Mouse (Mus musculus) limb, embryonic 14.5 days (tissue): ENCODE results near the gene Ndel1. TPM values are rescaled to one million over a fixed set of nuclear protein-coding genes. Genes with fewer than 3 reads are reported as not detected.

Experiments
- ATAC-seq: fragments of 200-750 bp; cut with Nextera tagmentation; 2 replicates; pipeline ENCODE4 v1.8.0; 2017; ENCODE audit warnings: low read depth, moderate number of reproducible peaks, moderate TSS enrichment; ENCODE audit not compliant: low FRiP score
- DNase-seq: peaks from one replicate; pipeline ENCODE4 v3.0.0-alpha.2; 2015; ENCODE audit warnings: low spot score
- H3K27ac ChIP-seq: fragments of 300-500 bp; sonication (generic); replicated peaks from 2 replicates; pipeline ENCODE4 v1.5.1; 2014; ENCODE audit warnings: low read depth, mild to moderate bottlenecking, low read length, moderate library complexity, mixed read lengths
- H3K27me3 ChIP-seq: fragments of 300-500 bp; sonication (generic); 2 replicates; pipeline ENCODE4 v1.6.1; 2014; ENCODE audit warnings: low read length, mixed read lengths; ENCODE audit not compliant: control insufficient read depth, insufficient read depth
- H3K36me3 ChIP-seq: fragments of 300-500 bp; sonication (generic); 2 replicates; pipeline ENCODE4 v1.6.1; 2014; ENCODE audit warnings: mild to moderate bottlenecking, low read length, moderate library complexity, mixed read lengths; ENCODE audit not compliant: control insufficient read depth, insufficient read depth
- H3K4me1 ChIP-seq: fragments of 300-500 bp; sonication (generic); 2 replicates; pipeline ENCODE4 v1.6.1; 2014; ENCODE audit warnings: antibody characterized with exemption, low read length, mixed read lengths; ENCODE audit not compliant: control insufficient read depth, insufficient read depth
- H3K4me2 ChIP-seq: fragments of 300-500 bp; sonication (generic); replicated peaks from 2 replicates; pipeline ENCODE4 v1.6.1; 2014; ENCODE audit warnings: low read depth, mild to moderate bottlenecking, low read length, moderate library complexity; ENCODE audit not compliant: severe bottlenecking
- H3K4me3 ChIP-seq: fragments of 300-500 bp; sonication (generic); replicated peaks from 2 replicates; pipeline ENCODE4 v1.5.1; 2014; ENCODE audit warnings: low read length
- H3K9ac ChIP-seq: fragments of 300-500 bp; sonication (generic); 2 replicates; pipeline ENCODE4 v1.6.1; 2014; ENCODE audit warnings: mild to moderate bottlenecking, low read depth, low read length, moderate library complexity; ENCODE audit not compliant: severe bottlenecking
- H3K9me3 ChIP-seq: fragments of 300-500 bp; sonication (generic); 2 replicates; pipeline ENCODE4 v1.6.1; 2016; ENCODE audit warnings: low read length; ENCODE audit not compliant: control insufficient read depth
- POLR2A ChIP-seq: fragments of 200-500 bp; IDR thresholded peaks from 2 replicates; pipeline ENCODE4 v1.8.0; 2012; ENCODE audit warnings: inconsistent platforms, mild to moderate bottlenecking, moderate library complexity, borderline replicate concordance; ENCODE audit not compliant: insufficient read depth, insufficient read length; ENCODE audit errors: extremely low read depth
- WGBS: fragments of 180-500 bp; shearing (Covaris S2); extraction: QIAGEN DNeasy Blood & Tissue Kit; methylation state at CpG from one replicate; pipeline ENCODE4 v1.1.7; 2014; 5-methylcytosine and 5-hydroxymethylcytosine counted together
- polyA plus RNA-seq, 2 experiments: library from polyadenylated mRNA; depleted of rRNA in 1 of 2; stranded (reverse) in 1 of 2; unstranded in 1 of 2; fragments of >200 nt; fragmentation: Nextera tagmentation in 1 of 2; extraction: Ambion mirVana in 1 of 2; gene quantifications; 2 replicates each; pipeline versions ENCODE4 v1.2.1 to v1.2.3; 2012 to 2014

Gene Ndel1
- polyA plus RNA-seq, 2 experiments: 85.7 to 91.8 TPM

- H3K36me3 ChIP-seq: no peaks in the 10 kb centered on the region
- WGBS: 97% methylated on average over 3 of the region's 3 CpGs
- H3K9ac ChIP-seq: no peak overlapping the region
- TF ChIP-seq POLR2A: no peak
- H3K9me3 ChIP-seq: no peaks in the 10 kb centered on the region
- no peak overlapping the region for H3K4me2 ChIP-seq
- H3K4me1 ChIP-seq: peaks cover 20% of the 10 kb centered on the region
- ATAC-seq: no peak
- DNase-seq: no peak
- no peak overlapping the region for H3K27ac ChIP-seq
- H3K27me3 ChIP-seq: no peaks in the 10 kb centered on the region
- no peak overlapping the region for H3K4me3 ChIP-seq
These were observed 17.0 kb downstream of the Ndel1 start for GRCm38 (mm10) chr11:68854621-68855020.

DNA sequence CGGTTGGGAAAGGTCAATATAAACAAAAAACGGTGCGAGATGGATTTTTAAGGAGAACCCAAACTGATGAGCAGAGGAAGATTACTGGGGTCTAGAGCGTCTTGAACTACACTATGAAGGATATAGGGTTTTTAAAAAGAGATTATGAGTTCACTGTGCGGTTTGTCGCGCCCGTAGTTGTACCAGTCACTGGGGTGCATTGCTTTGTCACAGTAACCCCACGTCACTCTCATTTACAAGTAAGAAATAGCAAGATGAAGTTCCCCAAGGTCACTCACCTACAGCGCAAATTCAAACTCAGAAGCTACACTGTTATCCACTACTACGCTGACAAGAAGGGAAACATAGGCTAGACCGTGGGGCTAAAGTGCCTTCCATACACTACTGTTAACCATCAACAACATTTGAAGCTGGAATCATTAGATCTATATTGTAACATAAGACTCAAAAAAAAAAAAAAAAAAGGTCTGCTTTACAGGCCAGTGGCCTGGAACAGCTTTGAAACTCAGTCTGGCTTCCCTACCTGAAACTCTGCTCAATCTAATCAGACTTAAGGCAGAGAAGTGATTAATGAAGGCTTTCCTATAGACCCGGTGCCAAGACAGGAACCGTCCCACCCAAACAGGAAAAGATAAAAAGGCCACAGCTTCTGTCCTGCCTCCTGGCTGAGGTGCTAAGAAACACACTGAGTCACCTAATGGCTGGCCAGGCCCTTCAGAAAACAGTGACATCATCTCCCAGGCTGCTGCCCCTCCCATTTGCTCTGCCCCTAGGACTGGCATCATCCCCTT lies 17.9 kb downstream of the Ndel1 start:
- H3K9me3 ChIP-seq: no peaks in the 10 kb centered on the region
- DNase-seq (no peak), ATAC-seq (no peak)
- peak overlapping the region; percentile 80 for H3K4me2 ChIP-seq
- no peaks in the 10 kb centered on the region for H3K36me3 ChIP-seq
- no peaks in the 10 kb centered on the region for H3K27me3 ChIP-seq
- TF ChIP-seq POLR2A: no peak
- peak overlapping the region; percentile 93 for H3K4me3 ChIP-seq
- peak overlapping the region; percentile 62 for H3K27ac ChIP-seq
- WGBS: 38% methylated on average over 14 of the region's 14 CpGs
- H3K9ac ChIP-seq: peak overlapping the region; percentile 61
- peaks cover 20% of the 10 kb centered on the region for H3K4me1 ChIP-seq

DNA sequence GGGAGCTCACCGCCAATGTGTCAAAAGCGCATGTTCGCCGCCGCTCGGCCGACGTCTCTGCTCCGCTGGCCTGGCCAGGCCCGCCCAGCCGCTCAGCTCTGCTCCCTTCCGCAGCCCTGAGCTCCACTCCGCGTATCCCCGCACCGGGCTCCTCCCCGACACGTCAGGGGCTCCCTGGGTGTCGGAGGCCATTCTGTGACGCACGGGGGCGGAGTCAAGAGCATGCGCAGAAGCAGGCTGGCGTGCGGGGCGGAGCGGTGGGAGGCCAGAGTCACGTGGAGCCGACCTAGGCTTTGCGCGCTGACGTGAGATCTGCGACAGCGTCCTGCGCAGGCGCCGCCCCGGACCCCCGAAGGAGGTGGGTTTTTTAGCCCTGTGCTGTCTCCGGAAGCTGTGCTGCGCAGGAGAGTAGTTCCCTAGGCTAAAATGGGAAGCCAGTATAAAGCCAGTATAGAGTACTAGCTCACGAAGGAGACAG lies 18.7 kb downstream of the Ndel1 start:
- Histone ChIP-seq H3K9me3 (no peaks in the 10 kb centered on the region), H3K4me3 (peak overlapping the region; percentile 93), H3K4me1 (peaks cover 20% of the 10 kb centered on the region), H3K27me3 (no peaks in the 10 kb centered on the region), H3K27ac (peak overlapping the region; percentile 98), H3K9ac (peak overlapping the region; percentile 94), H3K4me2 (peak overlapping the region; percentile 80), H3K36me3 (no peaks in the 10 kb centered on the region)
- 0% methylated on average over 34 of the region's 42 CpGs for WGBS
- peak; percentile 97 for DNase-seq
- ATAC-seq: peak; percentile 100
- TF ChIP-seq POLR2A: peak; percentile 66

- Histone ChIP-seq H3K27me3 (no peaks in the 10 kb centered on the region), H3K4me1 (peaks cover 20% of the 10 kb centered on the region), H3K27ac (peak overlapping the region; percentile 98), H3K4me2 (peak overlapping the region; percentile 70), H3K4me3 (peak overlapping the region; percentile 93), H3K36me3 (no peaks in the 10 kb centered on the region), H3K9me3 (no peaks in the 10 kb centered on the region), H3K9ac (peak overlapping the region; percentile 94)
- peak; percentile 58 for DNase-seq
- WGBS: under 1% methylated on average over 32 of the region's 36 CpGs
- no peak for TF ChIP-seq POLR2A
- peak; percentile 35 for ATAC-seq
These were observed 19.2 kb downstream of the Ndel1 start for GRCm38 (mm10) chr11:68852486-68852901.

GRCm38 (mm10) chr11:68851644-68852485 lies 19.8 kb downstream of the Ndel1 start:
- H3K36me3 ChIP-seq: no peaks in the 10 kb centered on the region
- peaks cover 20% of the 10 kb centered on the region for H3K4me1 ChIP-seq
- peak overlapping the region; percentile 93 for H3K4me3 ChIP-seq
- peak overlapping the region; percentile 70 for H3K4me2 ChIP-seq
- H3K9me3 ChIP-seq: no peaks in the 10 kb centered on the region
- DNase-seq (no peak), ATAC-seq (no peak)
- WGBS: 4% methylated on average over 13 of the region's 13 CpGs
- peak overlapping the region; percentile 94 for H3K9ac ChIP-seq
- no peak for TF ChIP-seq POLR2A
- H3K27ac ChIP-seq: peak overlapping the region; percentile 98
- H3K27me3 ChIP-seq: no peaks in the 10 kb centered on the region
